Mouse (Mus musculus): ENCODE data around the gene Gpx2. TPM values are rescaled to one million over a fixed set of nuclear protein-coding genes. Genes with fewer than 3 reads are reported as not detected.

Gene Gpx2
- polyA plus RNA-seq, 2 experiments = 0.13 TPM; not detected in 1

- peak overlapping the region; percentile 73 for H3K4me3 ChIP-seq (replicated peaks; ENCODE audit: low read length)
- peak overlapping the region; percentile 78 for H3K9ac ChIP-seq (ENCODE audit: low read depth, low read length, severe bottlenecking)
- H3K9me3 ChIP-seq (ENCODE audit: control insufficient read depth, low read length) = no peaks in the 10 kb centered on the region
- DNase-seq (ENCODE audit: low spot score) (peak; percentile 99), ATAC-seq (ENCODE audit: low FRiP score, low read depth) (peak; percentile 97)
- no peaks in the 10 kb centered on the region; the same call in 1 of the 2 replicates for H3K27me3 ChIP-seq (ENCODE audit: control insufficient read depth, insufficient read depth, low read length)
- H3K4me2 ChIP-seq (replicated peaks; ENCODE audit: low read depth, low read length, severe bottlenecking) = peak overlapping the region; percentile 80
- peak overlapping the region; percentile 74 for H3K27ac ChIP-seq (replicated peaks; ENCODE audit: low read depth, low read length)
- H3K4me1 ChIP-seq (ENCODE audit: control insufficient read depth, insufficient read depth, low read length) = 0 out of 2 replicates have a peak, but pooled peaks cover 3% of the 10 kb centered on the region
- H3K36me3 ChIP-seq (ENCODE audit: control insufficient read depth, insufficient read depth, low read length) = no peaks in the 10 kb centered on the region
- WGBS = under 1% methylated on average over 43 of the region's 43 CpGs
- peak; percentile 5; the same call in 1 of the 2 replicates for TF ChIP-seq POLR2A (IDR thresholded peaks at IDR 0.05; ENCODE audit: borderline replicate concordance, extremely low read depth, insufficient read depth, insufficient read length)
These were observed 41.9 kb upstream of the Gpx2 start for GRCm38 (mm10) chr12:76837101-76837843.

DNA sequence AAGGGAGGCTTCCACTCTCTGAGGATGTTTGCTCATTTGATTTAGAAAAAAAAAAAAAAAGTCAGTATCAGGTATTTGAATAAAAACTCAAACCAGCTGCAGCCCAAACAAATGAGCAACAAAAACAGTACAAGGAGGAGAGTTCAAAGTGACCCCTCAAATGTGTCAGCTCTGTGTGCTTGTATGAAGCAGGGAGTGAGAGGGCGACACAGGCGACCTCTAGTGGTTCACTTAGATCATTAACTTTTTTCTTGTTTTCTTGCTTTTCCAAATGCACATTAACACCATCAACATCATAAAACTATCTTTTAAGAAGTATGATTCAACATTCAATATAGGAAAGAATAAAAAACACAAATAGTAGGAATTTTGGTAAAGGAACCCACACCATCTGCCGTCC, 37.4 kb upstream of the Gpx2 start:
- Histone ChIP-seq H3K4me1 (ENCODE audit: control insufficient read depth, insufficient read depth, low read length) (no peaks in the 10 kb centered on the region), H3K9me3 (ENCODE audit: control insufficient read depth, low read length) (no peaks in the 10 kb centered on the region), H3K4me2 (replicated peaks; ENCODE audit: low read depth, low read length, severe bottlenecking) (no peak overlapping the region), H3K9ac (ENCODE audit: low read depth, low read length, severe bottlenecking) (no peak overlapping the region), H3K36me3 (ENCODE audit: control insufficient read depth, insufficient read depth, low read length) (no peaks in the 10 kb centered on the region), H3K27me3 (ENCODE audit: control insufficient read depth, insufficient read depth, low read length) (no peaks in the 10 kb centered on the region; the same call in 1 of the 2 replicates), H3K4me3 (replicated peaks; ENCODE audit: low read length) (no peak overlapping the region), H3K27ac (replicated peaks; ENCODE audit: low read depth, low read length) (no peak overlapping the region)
- no peak for TF ChIP-seq POLR2A (IDR thresholded peaks at IDR 0.05; ENCODE audit: borderline replicate concordance, extremely low read depth, insufficient read depth, insufficient read length)
- DNase-seq (ENCODE audit: low spot score) = peak; percentile 72
- no peak for ATAC-seq (ENCODE audit: low FRiP score, low read depth)
- 6% methylated on average over 3 of the region's 3 CpGs for WGBS

- Histone ChIP-seq H3K9me3 (ENCODE audit: control insufficient read depth, low read length) (no peaks in the 10 kb centered on the region), H3K9ac (ENCODE audit: low read depth, low read length, severe bottlenecking) (no peak overlapping the region), H3K4me2 (replicated peaks; ENCODE audit: low read depth, low read length, severe bottlenecking) (no peak overlapping the region), H3K27me3 (ENCODE audit: control insufficient read depth, insufficient read depth, low read length) (no peaks in the 10 kb centered on the region), H3K36me3 (ENCODE audit: control insufficient read depth, insufficient read depth, low read length) (no peaks in the 10 kb centered on the region), H3K4me3 (replicated peaks; ENCODE audit: low read length) (no peak overlapping the region), H3K4me1 (ENCODE audit: control insufficient read depth, insufficient read depth, low read length) (peaks cover 17% of the 10 kb centered on the region), H3K27ac (replicated peaks; ENCODE audit: low read depth, low read length) (no peak overlapping the region)
- ATAC-seq (ENCODE audit: low FRiP score, low read depth) = no peak
- TF ChIP-seq POLR2A (IDR thresholded peaks at IDR 0.05; ENCODE audit: borderline replicate concordance, extremely low read depth, insufficient read depth, insufficient read length) = no peak
- 76% methylated on average over 4 of the region's 4 CpGs for WGBS
- no peak for DNase-seq (ENCODE audit: low spot score)
These were observed 29.9 kb upstream of the Gpx2 start for GRCm38 (mm10) chr12:76825283-76825682.

GRCm38 (mm10) chr12:76822651-76823041, 27.3 kb upstream of the Gpx2 start, which contains the start of gene Rab15:
Gene Rab15 (minus strand): TSS chr12:76822908.
- Histone ChIP-seq H3K4me3 (replicated peaks; ENCODE audit: low read length) (peak within 1 kb of the TSS; percentile 69), H3K36me3 (ENCODE audit: control insufficient read depth, insufficient read depth, low read length) (no peaks in the 10 kb centered on the region), H3K4me1 (ENCODE audit: control insufficient read depth, insufficient read depth, low read length) (peaks cover 23% of the 10 kb centered on the region), H3K9ac (ENCODE audit: low read depth, low read length, severe bottlenecking) (peak within 1 kb of the TSS; percentile 86), H3K4me2 (replicated peaks; ENCODE audit: low read depth, low read length, severe bottlenecking) (peak within 1 kb of the TSS; percentile 88), H3K27ac (replicated peaks; ENCODE audit: low read depth, low read length) (no peak within 1 kb of the TSS), H3K27me3 (ENCODE audit: control insufficient read depth, insufficient read depth, low read length) (no peaks in the 10 kb centered on the region), H3K9me3 (ENCODE audit: control insufficient read depth, low read length) (no peaks in the 10 kb centered on the region)
- peak; percentile 5; the same call in 1 of the 2 replicates for ATAC-seq (ENCODE audit: low FRiP score, low read depth)
- no peak for TF ChIP-seq POLR2A (IDR thresholded peaks at IDR 0.05; ENCODE audit: borderline replicate concordance, extremely low read depth, insufficient read depth, insufficient read length)
- DNase-seq (ENCODE audit: low spot score) = no peak
- WGBS = 1% methylated on average over 13 of the region's 17 CpGs

DNA sequence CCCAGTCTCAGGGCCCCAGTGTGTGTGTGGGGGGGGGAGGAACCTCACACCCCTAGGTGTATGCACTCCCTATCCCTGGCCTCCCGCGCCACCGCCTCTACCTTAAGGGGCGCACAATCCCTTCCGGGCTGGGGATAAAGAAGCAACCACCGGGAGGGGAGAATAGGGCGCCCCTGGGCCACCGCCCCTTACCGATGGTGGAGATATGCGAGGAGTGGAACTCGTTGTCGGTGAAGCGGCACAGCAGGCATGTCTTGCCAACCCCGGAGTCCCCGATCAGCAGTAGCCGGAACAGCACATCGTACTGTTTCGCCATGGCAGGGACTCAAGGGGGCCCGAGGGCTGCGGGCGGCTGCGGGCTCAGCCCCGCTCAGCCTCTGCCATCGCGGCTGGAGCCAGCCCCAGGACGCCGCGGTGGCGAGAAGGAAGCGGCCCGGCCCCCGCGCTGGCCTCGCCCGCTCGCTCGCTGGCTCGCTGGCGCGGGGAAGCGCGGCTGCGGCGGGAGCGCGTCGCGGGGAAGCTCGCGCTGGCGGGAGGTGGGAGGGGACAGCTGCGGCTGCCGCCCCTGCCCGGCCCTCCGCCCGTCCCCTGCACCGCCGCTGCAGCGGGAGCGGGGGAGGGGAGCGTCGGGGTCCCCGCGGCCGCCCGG, 26.8 kb upstream of the Gpx2 start:
- ATAC-seq (ENCODE audit: low FRiP score, low read depth) = peak; percentile 49
- WGBS = under 1% methylated on average over 57 of the region's 66 CpGs
- TF ChIP-seq POLR2A (IDR thresholded peaks at IDR 0.05; ENCODE audit: borderline replicate concordance, extremely low read depth, insufficient read depth, insufficient read length) = no peak

More for the DNA sequence above, 26.8 kb upstream of the Gpx2 start:
- Histone ChIP-seq H3K4me3 (replicated peaks; ENCODE audit: low read length) (peak overlapping the region; percentile 69), H3K27ac (replicated peaks; ENCODE audit: low read depth, low read length) (no peak overlapping the region), H3K27me3 (ENCODE audit: control insufficient read depth, insufficient read depth, low read length) (no peaks in the 10 kb centered on the region), H3K4me2 (replicated peaks; ENCODE audit: low read depth, low read length, severe bottlenecking) (peak overlapping the region; percentile 88), H3K4me1 (ENCODE audit: control insufficient read depth, insufficient read depth, low read length) (peaks cover 23% of the 10 kb centered on the region), H3K9ac (ENCODE audit: low read depth, low read length, severe bottlenecking) (peak overlapping the region; percentile 86), H3K9me3 (ENCODE audit: control insufficient read depth, low read length) (no peaks in the 10 kb centered on the region), H3K36me3 (ENCODE audit: control insufficient read depth, insufficient read depth, low read length) (no peaks in the 10 kb centered on the region)
- no peak for DNase-seq (ENCODE audit: low spot score)

All from limb, embryonic 14.5 days (tissue).